Mouse (Mus musculus): ENCODE measurements at regions not wholly inside any gene's neighbourhood (a gene's known extent, or its start where the extent isn't known, plus 50 kb on each side); places are given as distances from the start of the nearest gene placed in this dataset.
"Not testable (repeated sequence)": the region's sequence is repeated elsewhere in the genome, so short reads cannot be mapped to it uniquely, and the experiment has no call there.

- no peak overlapping the region for H3K9ac ChIP-seq (replicated peaks; ENCODE audit: low read length)
Measured at GRCm38 (mm10) chr4:97509576-97509975, 263.0 kb upstream of the Nfia start.

GRCm38 (mm10) chr4:97505734-97506133, 266.8 kb upstream of the Nfia start:
- Histone ChIP-seq H3K4me3 (ENCODE audit: low read length) (no peak overlapping the region), H3K9me3 (ENCODE audit: low read length) (no peaks in the 10 kb centered on the region), H3K4me2 (replicated peaks; ENCODE audit: low read depth, low read length) (no peak overlapping the region), H3K36me3 (ENCODE audit: insufficient read depth, low read length) (no peaks in the 10 kb centered on the region), H3K4me1 (ENCODE audit: insufficient read depth, low read length) (no peaks in the 10 kb centered on the region), H3K27me3 (ENCODE audit: insufficient read depth, low read length) (no peaks in the 10 kb centered on the region), H3K27ac (ENCODE audit: low read length) (no peak overlapping the region), H3K9ac (replicated peaks; ENCODE audit: low read length) (no peak overlapping the region)
- WGBS = 71% methylated on average over 1 of the region's 1 CpGs
- ATAC-seq (ENCODE audit: low FRiP score, low TSS enrichment) = no peak

More at GRCm38 (mm10) chr4:97509576-97509975, 263.0 kb upstream of the Nfia start:
- Histone ChIP-seq H3K4me3 (ENCODE audit: low read length) (no peak overlapping the region), H3K4me2 (replicated peaks; ENCODE audit: low read depth, low read length) (no peak overlapping the region), H3K4me1 (ENCODE audit: insufficient read depth, low read length) (no peaks in the 10 kb centered on the region), H3K27ac (ENCODE audit: low read length) (no peak overlapping the region), H3K9me3 (ENCODE audit: low read length) (no peaks in the 10 kb centered on the region), H3K36me3 (ENCODE audit: insufficient read depth, low read length) (no peaks in the 10 kb centered on the region), H3K27me3 (ENCODE audit: insufficient read depth, low read length) (no peaks in the 10 kb centered on the region)
- no peak for ATAC-seq (ENCODE audit: low FRiP score, low TSS enrichment)
- 83% methylated on average over 8 of the region's 8 CpGs for WGBS

DNA sequence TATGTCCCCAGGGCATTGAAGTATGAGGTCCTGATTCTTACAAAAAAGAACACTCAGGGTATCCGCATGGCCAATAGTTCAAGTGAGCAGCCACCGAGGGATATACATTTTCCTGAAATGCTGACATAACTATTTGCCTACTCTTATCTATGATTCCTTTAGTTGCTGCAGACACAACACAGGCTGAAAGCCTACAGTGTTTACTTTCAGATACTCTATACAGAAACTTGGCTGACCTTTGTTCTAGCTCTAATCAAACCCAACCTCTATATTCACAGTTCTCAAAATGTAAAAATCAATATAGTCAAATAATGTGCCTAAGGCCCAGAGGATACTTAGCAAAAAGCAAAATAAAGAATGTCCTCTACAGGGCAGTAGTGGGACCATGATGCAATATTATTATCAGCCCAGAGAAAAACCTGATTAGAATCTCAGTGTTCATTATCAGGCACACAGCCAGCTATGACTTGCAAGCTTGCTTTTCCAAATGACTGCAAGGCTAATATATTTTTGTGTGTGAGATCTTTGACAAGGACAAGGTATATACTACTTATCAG, 281.2 kb upstream of the Nfia start:
- 79% methylated on average over 2 of the region's 2 CpGs for WGBS
- no peak for ATAC-seq (ENCODE audit: low FRiP score, low TSS enrichment)

GRCm38 (mm10) chr4:97486354-97486753, 286.2 kb upstream of the Nfia start:
- no peak overlapping the region for H3K4me3 ChIP-seq (ENCODE audit: low read length)
- no peak overlapping the region for H3K9ac ChIP-seq (replicated peaks; ENCODE audit: low read length)
- ATAC-seq (ENCODE audit: low FRiP score, low TSS enrichment) = peak; percentile 68
- WGBS = 18% methylated on average over 10 of the region's 10 CpGs
- H3K4me2 ChIP-seq (replicated peaks; ENCODE audit: low read depth, low read length) = no peak overlapping the region
- H3K4me1 ChIP-seq (ENCODE audit: insufficient read depth, low read length) = peaks cover 18% of the 10 kb centered on the region; the same call in 1 of the 2 replicates
- H3K27me3 ChIP-seq (ENCODE audit: insufficient read depth, low read length) = no peaks in the 10 kb centered on the region
- no peak overlapping the region for H3K27ac ChIP-seq (ENCODE audit: low read length)
- H3K36me3 ChIP-seq (ENCODE audit: insufficient read depth, low read length) = no peaks in the 10 kb centered on the region
- peaks cover 4% of the 10 kb centered on the region; the same call in 1 of the 2 replicates for H3K9me3 ChIP-seq (ENCODE audit: low read length)

More for the DNA sequence above, 281.2 kb upstream of the Nfia start:
- H3K9ac ChIP-seq (replicated peaks; ENCODE audit: low read length) = no peak overlapping the region
- H3K27me3 ChIP-seq (ENCODE audit: insufficient read depth, low read length) = no peaks in the 10 kb centered on the region
- no peak overlapping the region for H3K27ac ChIP-seq (ENCODE audit: low read length)
- no peak overlapping the region for H3K4me3 ChIP-seq (ENCODE audit: low read length)
- H3K4me2 ChIP-seq (replicated peaks; ENCODE audit: low read depth, low read length) = no peak overlapping the region
- no peaks in the 10 kb centered on the region for H3K36me3 ChIP-seq (ENCODE audit: insufficient read depth, low read length)
- no peaks in the 10 kb centered on the region for H3K9me3 ChIP-seq (ENCODE audit: low read length)
- 0 out of 2 replicates have a peak, but pooled peaks cover 4% of the 10 kb centered on the region for H3K4me1 ChIP-seq (ENCODE audit: insufficient read depth, low read length)

GRCm38 (mm10) chr4:97485225-97485624, 287.3 kb upstream of the Nfia start:
- ATAC-seq (ENCODE audit: low FRiP score, low TSS enrichment) = no peak
- peaks cover 18% of the 10 kb centered on the region; the same call in 1 of the 2 replicates for H3K4me1 ChIP-seq (ENCODE audit: insufficient read depth, low read length)
- H3K27ac ChIP-seq (ENCODE audit: low read length) = no peak overlapping the region
- H3K36me3 ChIP-seq (ENCODE audit: insufficient read depth, low read length) = no peaks in the 10 kb centered on the region
- H3K9me3 ChIP-seq (ENCODE audit: low read length) = peaks cover 8% of the 10 kb centered on the region; the same call in 1 of the 2 replicates
- WGBS = 88% methylated on average over 3 of the region's 3 CpGs
- no peak overlapping the region for H3K4me3 ChIP-seq (ENCODE audit: low read length)
- no peaks in the 10 kb centered on the region for H3K27me3 ChIP-seq (ENCODE audit: insufficient read depth, low read length)
- no peak overlapping the region for H3K4me2 ChIP-seq (replicated peaks; ENCODE audit: low read depth, low read length)
- no peak overlapping the region for H3K9ac ChIP-seq (replicated peaks; ENCODE audit: low read length)

GRCm38 (mm10) chr4:97482701-97483246, 289.8 kb upstream of the Nfia start:
- no peak for ATAC-seq (ENCODE audit: low FRiP score, low TSS enrichment)
- Histone ChIP-seq H3K4me1 (ENCODE audit: insufficient read depth, low read length) (peaks cover 21% of the 10 kb centered on the region), H3K4me2 (replicated peaks; ENCODE audit: low read depth, low read length) (no peak overlapping the region), H3K27ac (ENCODE audit: low read length) (peak overlapping the region; percentile 50; the same call in 1 of the 2 replicates), H3K4me3 (ENCODE audit: low read length) (no peak overlapping the region), H3K36me3 (ENCODE audit: insufficient read depth, low read length) (no peaks in the 10 kb centered on the region), H3K9ac (replicated peaks; ENCODE audit: low read length) (no peak overlapping the region), H3K9me3 (ENCODE audit: low read length) (peaks cover 8% of the 10 kb centered on the region; the same call in 1 of the 2 replicates), H3K27me3 (ENCODE audit: insufficient read depth, low read length) (no peaks in the 10 kb centered on the region)
- WGBS = 38% methylated on average over 10 of the region's 10 CpGs

- Histone ChIP-seq H3K27ac (ENCODE audit: low read length) (0 out of 2 replicates have a peak overlapping the region, but pooled peaks have one; percentile 32), H3K4me3 (ENCODE audit: low read length) (no peak overlapping the region), H3K4me2 (replicated peaks; ENCODE audit: low read depth, low read length) (no peak overlapping the region), H3K27me3 (ENCODE audit: insufficient read depth, low read length) (no peaks in the 10 kb centered on the region), H3K9me3 (ENCODE audit: low read length) (peaks cover 8% of the 10 kb centered on the region; the same call in 1 of the 2 replicates), H3K9ac (replicated peaks; ENCODE audit: low read length) (no peak overlapping the region), H3K36me3 (ENCODE audit: insufficient read depth, low read length) (no peaks in the 10 kb centered on the region), H3K4me1 (ENCODE audit: insufficient read depth, low read length) (peaks cover 29% of the 10 kb centered on the region)
- 55% methylated on average over 3 of the region's 3 CpGs for WGBS
- ATAC-seq (ENCODE audit: low FRiP score, low TSS enrichment) = peak; percentile 11; the same call in 1 of the 2 replicates
Measured at GRCm38 (mm10) chr4:97481836-97482235, 290.7 kb upstream of the Nfia start.

GRCm38 (mm10) chr4:97476571-97477190, 293.7 kb upstream of the Gm10192 start:
- H3K27ac ChIP-seq (ENCODE audit: low read length) = peak overlapping the region; percentile 76
- no peaks in the 10 kb centered on the region for H3K36me3 ChIP-seq (ENCODE audit: insufficient read depth, low read length)
- WGBS = 5% methylated on average over 3 of the region's 3 CpGs

GRCm38 (mm10) chr4:97473492-97473891, 290.5 kb upstream of the Gm10192 start:
- not testable (repeated sequence) for H3K4me3 ChIP-seq (ENCODE audit: low read length); H3K9me3 ChIP-seq (ENCODE audit: low read length); H3K4me2 ChIP-seq (replicated peaks; ENCODE audit: low read depth, low read length); H3K9ac ChIP-seq (replicated peaks; ENCODE audit: low read length); H3K36me3 ChIP-seq (ENCODE audit: insufficient read depth, low read length); ATAC-seq (ENCODE audit: low FRiP score, low TSS enrichment); H3K27ac ChIP-seq (ENCODE audit: low read length); H3K27me3 ChIP-seq (ENCODE audit: insufficient read depth, low read length)
- 93% methylated on average over 8 of the region's 8 CpGs for WGBS
- peaks cover 16% of the 10 kb centered on the region for H3K4me1 ChIP-seq (ENCODE audit: insufficient read depth, low read length)

More at GRCm38 (mm10) chr4:97476571-97477190, 293.7 kb upstream of the Gm10192 start:
- Histone ChIP-seq H3K4me3 (ENCODE audit: low read length) (no peak overlapping the region), H3K4me1 (ENCODE audit: insufficient read depth, low read length) (peaks cover 16% of the 10 kb centered on the region), H3K27me3 (ENCODE audit: insufficient read depth, low read length) (no peaks in the 10 kb centered on the region), H3K4me2 (replicated peaks; ENCODE audit: low read depth, low read length) (no peak overlapping the region; the same call in 1 of the 2 replicates), H3K9me3 (ENCODE audit: low read length) (peaks cover 6% of the 10 kb centered on the region; the same call in 1 of the 2 replicates), H3K9ac (replicated peaks; ENCODE audit: low read length) (no peak overlapping the region)
- ATAC-seq (ENCODE audit: low FRiP score, low TSS enrichment) = peak; percentile 99

Measured in kidney, embryonic 16.5 days (tissue).